In the genomic region with DNA sequence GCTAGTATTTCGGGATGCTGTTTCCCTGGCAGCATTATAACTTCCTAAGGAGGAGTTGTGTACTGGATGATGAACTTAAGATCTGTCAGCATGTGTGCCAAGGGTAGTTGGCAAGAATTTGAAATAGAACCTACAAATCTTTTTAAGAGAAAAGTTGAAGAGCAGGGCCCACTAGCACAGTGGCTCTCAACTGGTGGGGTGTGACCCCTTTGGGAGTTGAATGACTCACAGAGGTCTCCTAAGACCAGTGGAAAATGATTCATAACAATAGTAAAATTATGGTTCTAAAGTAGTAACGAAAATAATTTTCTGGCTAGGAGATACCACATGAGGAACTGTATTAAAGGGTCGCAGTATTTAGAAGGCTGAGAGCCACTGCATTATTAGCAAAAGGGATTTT, we compare ENCODE assay signal across 24 mouse cellular contexts.
DNase-seq lines count a peak whose midpoint lies in the region; ATAC-seq and TF ChIP-seq lines count a peak whose summit lies in the region.
"Had no signal": no experiment of that assay in that cellular context is flagged by ENCODE, and none has a peak within 500 bp of the region (broad histone marks: within the 10 kb centered on the region; RNA-seq: fewer than 3 reads in every experiment).

No protein-coding gene starts in this region.

- in situ Hi-C loops in CH12.LX (cut with MboI; ENCODE audit: low pct_ligation_motif_present, low pct_unique_long_range_greater_than_20kb, low sequenced_read_pairs) = no loop called here

- dilution Hi-C loops in CH12.LX (cut with MboI; ENCODE audit: extremely low pct_ligation_motif_present, extremely low pct_unique_long_range_greater_than_20kb, low sequenced_read_pairs) = no loop called here

- no peak overlapping the region for H3K9ac ChIP-seq in CH12.LX (ENCODE audit: insufficient read depth, low read depth)
- no peak overlapping the region for H3K9ac ChIP-seq in hindbrain, embryonic 14.5 days
- H3K9ac ChIP-seq: embryonic facial prominence, embryonic 12.5 days; forebrain, embryonic 12.5 days; heart, embryonic 15.5 days; hindbrain, embryonic 13.5 days had no signal

- no peaks in the 10 kb centered on the region for H3K27me3 ChIP-seq in CH12.LX (replicated peaks)
- no peaks in the 10 kb centered on the region for H3K27me3 ChIP-seq in hindbrain, embryonic 14.5 days (ENCODE audit: control insufficient read depth, insufficient read depth, low read length)
- H3K27me3 ChIP-seq: embryonic facial prominence, embryonic 12.5 days; forebrain, embryonic 12.5 days; heart, embryonic 15.5 days; hindbrain, embryonic 13.5 days; Patski had no signal

- DNase-seq in gastrocnemius, adult 18-20 months (ENCODE audit: low spot score) = peak; percentile 47
- no peak for DNase-seq in gastrocnemius, postnatal 36 days
- DNase-seq in 3134 (ENCODE audit: extremely low read depth, insufficient read length, low spot score) (peak; percentile 52), CH12.LX (ENCODE audit: extremely low read depth) (peak; percentile 78)
- DNase-seq in induced T-regulatory cell, adult 2 months (ENCODE audit: low read depth) = peak; percentile 44
- no peak for DNase-seq in hindbrain, embryonic 14.5 days (ENCODE audit: low spot score)
- DNase-seq in frontal cortex, postnatal 36 days (ENCODE audit: low spot score in 2 of 2) = no peak
- DNase-seq in urinary bladder, postnatal 10 days (ENCODE audit: low spot score) = no peak
- DNase-seq: adrenal gland, adult 8-10 months; adrenal gland, postnatal 36 days; cerebellum, adult 11 months; cerebellum, adult 8-10 months; cerebellum, postnatal 25 days; heart, postnatal 14 days; kidney, adult 8-10 months had no signal

- no peak for TF ChIP-seq CTCF in CH12.LX (conservative IDR thresholded peaks at IDR 0.05 in 1 of 2, IDR thresholded peaks at IDR 0.05 in 1 of 2; ENCODE audit: low read depth in 2 of 2, low read length in 2 of 2)

- H3K4me1 ChIP-seq in CH12.LX (ENCODE audit: control insufficient read depth in 1 of 2, insufficient read depth in 2 of 2) = peaks cover 6 to 37% of the 10 kb centered on the region in 2 experiments; a peak in 3 of 4 replicates
- H3K4me1 ChIP-seq in hindbrain, embryonic 14.5 days (replicated peaks; ENCODE audit: control insufficient read depth, insufficient read depth, low read length) = no peaks in the 10 kb centered on the region
- H3K4me1 ChIP-seq: embryonic facial prominence, embryonic 12.5 days; forebrain, embryonic 12.5 days had no signal

- H3K36me3 ChIP-seq in CH12.LX (replicated peaks in 1 of 2; ENCODE audit: control insufficient read depth in 1 of 2, insufficient read depth in 1 of 2, low read length in 1 of 2) = peaks cover 0 to 5% of the 10 kb centered on the region in 2 experiments
- peaks cover 16% of the 10 kb centered on the region; the same call in 1 of the 2 replicates for H3K36me3 ChIP-seq in hindbrain, embryonic 14.5 days (replicated peaks; ENCODE audit: control insufficient read depth, insufficient read depth)
- H3K36me3 ChIP-seq: heart, embryonic 10.5 days; heart, embryonic 15.5 days had no signal

- no peak for TF ChIP-seq RAD21 in CH12.LX (IDR thresholded peaks at IDR 0.05; ENCODE audit: low read depth, low read length)

- ATAC-seq in hindbrain, embryonic 14.5 days (ENCODE audit: low FRiP score) = no peak
- ATAC-seq: CD4-positive, CD25-positive, alpha-beta regulatory T cell, adult 4 months; forebrain, embryonic 16.5 days; intestine, postnatal 0 days; Patski had no signal

- intact Hi-C loops in gastrocnemius, postnatal 36 days (cut with DNase I) = no loop called here

- no peak overlapping the region for H3K4me3 ChIP-seq in CH12.LX (replicated peaks in 1 of 3; ENCODE audit: low read depth in 2 of 3, low read length in 2 of 3, poor library complexity in 1 of 3)
- no peak overlapping the region for H3K4me3 ChIP-seq in hindbrain, embryonic 14.5 days (replicated peaks; ENCODE audit: low read length)
- H3K4me3 ChIP-seq: embryonic facial prominence, embryonic 12.5 days; forebrain, embryonic 12.5 days; heart, embryonic 10.5 days; heart, embryonic 15.5 days; hindbrain, embryonic 13.5 days had no signal

- no peaks in the 10 kb centered on the region for H3K79me2 ChIP-seq in CH12.LX (replicated peaks; ENCODE audit: control insufficient read depth, extremely low read depth, insufficient read depth, poor library complexity, severe bottlenecking)

- TF ChIP-seq EP300 in CH12.LX (IDR thresholded peaks at IDR 0.05; ENCODE audit: low read length) = peak; percentile 99

- TF ChIP-seq POLR2A in CH12.LX (IDR thresholded peaks at IDR 0.05; ENCODE audit: low read depth, low read length) = no peak

- H3K4me2 ChIP-seq in CH12.LX (ENCODE audit: insufficient read depth, low read depth, poor library complexity, severe bottlenecking) = peak overlapping the region; percentile 35; the same call in 1 of the 2 replicates
- H3K4me2 ChIP-seq in hindbrain, embryonic 14.5 days (replicated peaks) = no peak overlapping the region
- H3K4me2 ChIP-seq: embryonic facial prominence, embryonic 12.5 days; forebrain, embryonic 12.5 days; heart, embryonic 15.5 days; hindbrain, embryonic 13.5 days had no signal

- H3K9me3 ChIP-seq in CH12.LX (replicated peaks; ENCODE audit: low read length) = no peaks in the 10 kb centered on the region
- H3K9me3 ChIP-seq in hindbrain, embryonic 14.5 days (ENCODE audit: control insufficient read depth, low read length) = no peaks in the 10 kb centered on the region
- H3K9me3 ChIP-seq: embryonic facial prominence, embryonic 12.5 days; forebrain, embryonic 12.5 days; heart, embryonic 10.5 days; heart, embryonic 15.5 days; hindbrain, embryonic 13.5 days had no signal

- 91% methylated on average over 3 of the region's 3 CpGs for WGBS in hindbrain, embryonic 14.5 days

- no peak overlapping the region for H3K27ac ChIP-seq in CH12.LX (ENCODE audit: insufficient read depth, low read depth)
- no peak overlapping the region for H3K27ac ChIP-seq in hindbrain, embryonic 14.5 days
- H3K27ac ChIP-seq: embryonic facial prominence, embryonic 12.5 days; forebrain, embryonic 12.5 days; heart, embryonic 10.5 days; heart, embryonic 15.5 days; hindbrain, embryonic 13.5 days had no signal

TF ChIP-seq in CH12.LX, 34 proteins besides CTCF, POLR2A, EP300 and RAD21:
- TF ChIP-seq KAT2A (IDR thresholded peaks at IDR 0.05; ENCODE audit: insufficient replicate concordance, low read length) (0 out of 2 replicates have a peak, but pooled peaks have one; percentile 31), NRF1 (IDR thresholded peaks at IDR 0.05; ENCODE audit: low read depth, low read length) (no peak), CHD2 (IDR thresholded peaks at IDR 0.05; ENCODE audit: low read length) (no peak), ETS1 (conservative IDR thresholded peaks at IDR 0.05; ENCODE audit: low read depth, low read length) (peak; percentile 81), CHD1 (IDR thresholded peaks at IDR 0.05; ENCODE audit: low read depth, low read length) (no peak), JUND (conservative IDR thresholded peaks at IDR 0.05; ENCODE audit: low read depth, low read length) (peak; percentile 98), NELFE (IDR thresholded peaks at IDR 0.05; ENCODE audit: low read depth, low read length) (no peak), MAX (IDR thresholded peaks at IDR 0.05; ENCODE audit: low read length) (no peak), TBP (conservative IDR thresholded peaks at IDR 0.05; ENCODE audit: low read depth, low read length) (no peak), E2F4 (IDR thresholded peaks at IDR 0.05; ENCODE audit: insufficient replicate concordance, low read depth, low read length) (no peak), PAX5 (IDR thresholded peaks at IDR 0.05; ENCODE audit: low read length) (no peak), HCFC1 (IDR thresholded peaks at IDR 0.05; ENCODE audit: low read depth, low read length) (no peak), ELF1 (IDR thresholded peaks at IDR 0.05; ENCODE audit: low read depth, low read length) (no peak), MYC (IDR thresholded peaks at IDR 0.05; ENCODE audit: low read depth, low read length) (0 out of 2 replicates have a peak, but pooled peaks have one; percentile 22), MEF2A (IDR thresholded peaks at IDR 0.05; ENCODE audit: borderline replicate concordance, low read depth, low read length) (peak; percentile 92), BHLHE40 (IDR thresholded peaks at IDR 0.05; ENCODE audit: low read depth, low read length) (peak; percentile 49; the same call in 1 of the 2 replicates), ZC3H11A (IDR thresholded peaks at IDR 0.05; ENCODE audit: low read depth, low read length) (no peak), IRF4 (IDR thresholded peaks at IDR 0.05; ENCODE audit: low read depth, low read length) (peak; percentile 97), MXI1 (IDR thresholded peaks at IDR 0.05; ENCODE audit: low read depth, low read length) (no peak), USF2 (conservative IDR thresholded peaks at IDR 0.05; ENCODE audit: low read depth, low read length) (no peak), UBTF (IDR thresholded peaks at IDR 0.05; ENCODE audit: low read depth, low read length) (no peak), USF1 (IDR thresholded peaks at IDR 0.05; ENCODE audit: low read depth, low read length) (no peak), TCF12 (IDR thresholded peaks at IDR 0.05; ENCODE audit: low read depth, low read length) (peak; percentile 24; the same call in 1 of the 2 replicates), ZNF384 (IDR thresholded peaks at IDR 0.05; ENCODE audit: low read depth, low read length) (no peak), SIN3A (IDR thresholded peaks at IDR 0.05; ENCODE audit: low read length) (no peak), ZKSCAN1 (IDR thresholded peaks at IDR 0.05; ENCODE audit: borderline replicate concordance, low read depth, low read length) (no peak), ZMIZ1 (IDR thresholded peaks at IDR 0.05; ENCODE audit: low read depth, low read length) (no peak), SMC3 (IDR thresholded peaks at IDR 0.05; ENCODE audit: low read depth, low read length) (no peak), MAFK (IDR thresholded peaks at IDR 0.05; ENCODE audit: insufficient replicate concordance, low read length) (peak; percentile 58; the same call in 1 of the 2 replicates), POLR2AphosphoS2 (IDR thresholded peaks at IDR 0.05; ENCODE audit: low read depth, low read length) (no peak), GABPA (IDR thresholded peaks at IDR 0.05; ENCODE audit: insufficient replicate concordance, low read depth, low read length) (no peak), JUN (IDR thresholded peaks at IDR 0.05; ENCODE audit: insufficient read depth, low read depth, low read length) (peak; percentile 97), MAZ (IDR thresholded peaks at IDR 0.05; ENCODE audit: low read depth, low read length) (no peak), RCOR1 (conservative IDR thresholded peaks at IDR 0.05; ENCODE audit: low read depth, low read length) (0 out of 2 replicates have a peak, but pooled peaks have one; percentile 56)
TF ChIP-seq in CH12.LX: peak in this region for 11.

Comparison
In these comparisons a context has a peak if more than half of its experiments do, and no peak if none do; other contexts are left out.
1. DNase-seq: peak in gastrocnemius, adult 18-20 months (single experiment), 3134 (single experiment), CH12.LX (single experiment) and induced T-regulatory cell, adult 2 months (single experiment); none in gastrocnemius, postnatal 36 days (0 of 2), hindbrain, embryonic 14.5 days (single experiment), frontal cortex, postnatal 36 days (0 of 2) and urinary bladder, postnatal 10 days (single experiment).